Mouse (Mus musculus): Measurements from ENCODE around the gene Klf4. TPM values are rescaled to one million over a fixed set of nuclear protein-coding genes. Genes with fewer than 3 reads are reported as not detected.

Klf4 gene
- 3.0 and 5.1 TPM in 2 replicates for polyA plus RNA-seq (2012; ENCODE audit: insufficient read depth, low replicate concordance)

DNA sequence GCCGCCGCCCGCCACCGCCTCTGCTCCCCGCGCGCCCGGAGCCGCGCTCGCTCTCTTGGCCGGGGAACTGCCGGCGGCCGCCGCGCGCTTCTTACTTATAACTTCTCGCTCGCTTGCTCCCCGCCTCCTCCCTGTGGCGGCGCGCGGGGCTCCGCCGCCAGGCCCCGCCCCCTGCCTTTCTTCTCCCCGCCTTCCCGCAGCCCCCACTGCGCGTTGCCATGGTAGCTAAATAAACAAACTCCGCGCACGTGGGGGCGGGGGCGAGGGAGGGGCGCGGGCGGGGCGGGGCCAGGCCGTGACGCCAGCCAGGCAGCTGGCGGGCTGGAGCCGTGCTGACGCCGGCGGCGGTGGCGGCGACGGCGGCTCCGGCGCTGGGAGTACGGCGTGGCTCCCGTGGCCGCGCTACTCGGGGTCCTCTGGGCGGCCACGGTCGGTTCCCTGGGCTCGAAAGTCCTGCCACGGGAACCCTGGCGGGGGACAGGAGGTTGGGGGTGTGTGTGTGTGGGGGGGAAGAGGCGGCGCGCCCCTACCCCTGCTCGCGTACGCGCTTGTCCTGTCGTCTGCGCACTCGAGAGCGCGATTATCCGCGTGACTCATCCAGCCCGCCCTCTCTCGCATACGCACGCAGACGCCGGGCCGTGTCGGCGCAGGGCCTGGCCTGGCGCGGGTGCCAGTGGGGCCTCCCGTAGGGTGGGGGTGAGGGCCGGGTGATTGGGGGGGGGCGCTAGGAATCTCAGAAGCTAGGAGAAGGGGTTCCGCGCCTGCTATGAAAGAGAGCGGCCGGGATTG, at the start of gene Klf4:
Gene Klf4, minus strand, starts transcription at position 60 of the 789 bp plus-strand sequence.
- peaks cover 32% of the 10 kb centered on the region for H3K4me1 ChIP-seq
- H3K4me3 ChIP-seq (replicated peaks), result peak within 1 kb of the TSS; percentile 92
- TF ChIP-seq GATA1 (IDR thresholded peaks at IDR 0.05; ENCODE audit: borderline replicate concordance, low read length) (no peak), FLI1 (IDR thresholded peaks at IDR 0.05; ENCODE audit: low read length) (no peak)
- H3K36me3 ChIP-seq (replicated peaks; ENCODE audit: low read length), result no peaks in the 10 kb centered on the region
- peaks cover 69% of the 10 kb centered on the region for H3K27me3 ChIP-seq (replicated peaks)
- no peaks in the 10 kb centered on the region for H3K9me3 ChIP-seq

DNA sequence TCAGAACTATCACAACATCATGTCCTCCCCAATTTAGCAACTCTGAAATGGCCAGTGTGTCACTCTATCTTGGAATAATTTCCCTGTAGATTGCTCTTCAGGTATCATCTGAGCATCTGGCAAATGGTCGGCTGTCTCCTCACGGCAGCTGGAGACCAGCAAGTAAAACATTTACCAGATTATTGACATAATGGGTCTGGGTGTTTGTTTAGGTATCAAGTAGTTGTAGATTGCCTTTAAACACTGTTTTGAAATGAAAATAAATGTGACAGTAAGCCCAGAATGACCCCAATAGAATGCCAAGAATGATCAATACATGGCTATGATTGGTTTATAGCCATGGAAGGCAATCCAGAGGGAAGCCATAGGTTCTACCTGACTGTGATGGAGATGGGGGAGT, 39.2 kb upstream of the Klf4 start:
- Histone ChIP-seq H3K4me3 (replicated peaks) (no peak overlapping the region), H3K9me3 (peaks cover 8% of the 10 kb centered on the region; the same call in 1 of the 2 replicates), H3K27me3 (replicated peaks) (no peaks in the 10 kb centered on the region), H3K4me1 (no peaks in the 10 kb centered on the region), H3K36me3 (replicated peaks; ENCODE audit: low read length) (no peaks in the 10 kb centered on the region)
- TF ChIP-seq GATA1 (IDR thresholded peaks at IDR 0.05; ENCODE audit: borderline replicate concordance, low read length), result no peak
- no peak for TF ChIP-seq FLI1 (IDR thresholded peaks at IDR 0.05; ENCODE audit: low read length)

DNA sequence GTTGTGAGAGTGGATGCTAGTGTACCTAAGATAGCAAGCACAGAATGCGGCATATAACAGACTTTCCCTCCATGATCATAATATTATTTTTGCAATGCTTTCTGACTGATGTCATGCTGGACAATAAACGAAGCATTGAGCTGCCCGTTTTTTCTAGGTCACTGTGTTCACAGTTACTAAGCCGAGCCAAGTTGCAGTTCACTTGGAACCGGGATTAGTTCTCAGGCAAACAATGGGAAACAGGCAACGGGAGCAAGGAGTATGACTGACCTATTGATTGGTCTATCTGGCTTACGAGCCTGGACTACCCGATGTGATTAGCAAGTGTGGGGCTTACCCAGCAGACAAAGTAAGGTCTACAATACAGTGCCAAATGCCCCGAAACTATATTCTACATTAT, 35.7 kb upstream of the Klf4 start:
- Histone ChIP-seq H3K4me1 (no peaks in the 10 kb centered on the region), H3K27me3 (replicated peaks) (no peaks in the 10 kb centered on the region), H3K4me3 (replicated peaks) (no peak overlapping the region), H3K9me3 (no peaks in the 10 kb centered on the region), H3K36me3 (replicated peaks; ENCODE audit: low read length) (no peaks in the 10 kb centered on the region)
- no peak for TF ChIP-seq FLI1 (IDR thresholded peaks at IDR 0.05; ENCODE audit: low read length)
- TF ChIP-seq GATA1 (IDR thresholded peaks at IDR 0.05; ENCODE audit: borderline replicate concordance, low read length), result no peak

GRCm38 (mm10) chr4:55567575-55567974, 35.3 kb upstream of the Klf4 start:
- no peak for TF ChIP-seq FLI1 (IDR thresholded peaks at IDR 0.05; ENCODE audit: low read length)
- Histone ChIP-seq H3K9me3 (no peaks in the 10 kb centered on the region), H3K36me3 (replicated peaks; ENCODE audit: low read length) (no peaks in the 10 kb centered on the region), H3K27me3 (replicated peaks) (no peaks in the 10 kb centered on the region), H3K4me1 (no peaks in the 10 kb centered on the region), H3K4me3 (replicated peaks) (no peak overlapping the region)

- Histone ChIP-seq H3K36me3 (replicated peaks; ENCODE audit: low read length) (no peaks in the 10 kb centered on the region), H3K4me1 (no peaks in the 10 kb centered on the region), H3K4me3 (replicated peaks) (no peak overlapping the region), H3K27me3 (replicated peaks) (no peaks in the 10 kb centered on the region), H3K9me3 (no peaks in the 10 kb centered on the region)
- no peak for TF ChIP-seq FLI1 (IDR thresholded peaks at IDR 0.05; ENCODE audit: low read length)
These were observed 32.1 kb upstream of the Klf4 start for GRCm38 (mm10) chr4:55564317-55564716.

DNA sequence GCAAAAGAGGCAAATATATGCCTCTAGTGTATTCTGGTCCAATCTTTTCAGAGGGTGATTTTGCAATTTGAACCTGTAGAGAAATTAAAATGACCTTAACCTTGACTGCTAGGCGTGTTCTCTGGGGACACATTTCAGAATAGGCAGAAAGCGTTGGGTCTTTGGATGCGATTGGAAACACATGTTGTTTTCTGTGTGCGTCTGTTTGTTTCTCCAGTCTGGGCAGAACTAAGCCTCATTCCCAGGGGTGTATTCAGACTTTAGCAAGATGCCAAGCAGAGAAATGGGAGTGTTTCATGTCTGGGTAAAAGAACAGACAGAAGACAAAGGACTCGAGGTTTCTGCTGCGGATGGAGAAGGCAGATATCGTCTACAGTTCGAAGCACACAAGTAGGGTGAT, 30.8 kb upstream of the Klf4 start:
- TF ChIP-seq GATA1 (IDR thresholded peaks at IDR 0.05; ENCODE audit: borderline replicate concordance, low read length) (no peak), FLI1 (IDR thresholded peaks at IDR 0.05; ENCODE audit: low read length) (no peak)
- Histone ChIP-seq H3K4me1 (no peaks in the 10 kb centered on the region), H3K36me3 (replicated peaks; ENCODE audit: low read length) (no peaks in the 10 kb centered on the region), H3K9me3 (no peaks in the 10 kb centered on the region), H3K4me3 (replicated peaks) (no peak overlapping the region), H3K27me3 (replicated peaks) (no peaks in the 10 kb centered on the region)

GRCm38 (mm10) chr4:55562062-55562461, 29.8 kb upstream of the Klf4 start:
- peaks cover 1% of the 10 kb centered on the region for H3K27me3 ChIP-seq (replicated peaks)
- H3K4me1 ChIP-seq, result no peaks in the 10 kb centered on the region
- TF ChIP-seq FLI1 (IDR thresholded peaks at IDR 0.05; ENCODE audit: low read length), result no peak
- TF ChIP-seq GATA1 (IDR thresholded peaks at IDR 0.05; ENCODE audit: borderline replicate concordance, low read length), result no peak
- peaks cover 5% of the 10 kb centered on the region; the same call in 1 of the 2 replicates for H3K9me3 ChIP-seq
- H3K36me3 ChIP-seq (replicated peaks; ENCODE audit: low read length), result no peaks in the 10 kb centered on the region
- H3K4me3 ChIP-seq (replicated peaks), result no peak overlapping the region

DNA sequence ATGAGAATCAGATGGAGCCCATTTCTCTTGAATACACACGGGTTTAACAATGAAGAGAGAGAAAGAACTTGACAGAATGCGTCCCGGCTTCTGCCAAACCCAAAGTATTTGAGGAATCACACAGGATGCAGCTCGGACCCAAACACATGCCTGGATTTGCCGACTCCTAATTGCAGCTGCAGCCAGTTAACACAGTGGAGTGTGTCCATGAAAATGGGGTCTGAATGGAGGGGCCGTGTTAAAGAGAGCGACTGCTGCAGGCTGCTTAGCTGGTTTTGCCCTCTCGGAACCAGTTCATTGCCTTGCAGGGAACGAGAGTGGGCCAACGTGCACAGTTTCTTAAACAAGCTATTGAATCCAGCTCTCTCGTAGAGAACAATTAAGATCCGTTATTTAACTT, 14.6 kb upstream of the Klf4 start:
- no peak for TF ChIP-seq FLI1 (IDR thresholded peaks at IDR 0.05; ENCODE audit: low read length)
- TF ChIP-seq GATA1 (IDR thresholded peaks at IDR 0.05; ENCODE audit: borderline replicate concordance, low read length), result no peak

GRCm38 (mm10) chr4:55542753-55543152, 10.5 kb upstream of the Klf4 start:
- H3K9me3 ChIP-seq, result no peaks in the 10 kb centered on the region
- no peaks in the 10 kb centered on the region for H3K36me3 ChIP-seq (replicated peaks; ENCODE audit: low read length)
- TF ChIP-seq FLI1 (IDR thresholded peaks at IDR 0.05; ENCODE audit: low read length) (no peak), GATA1 (IDR thresholded peaks at IDR 0.05; ENCODE audit: borderline replicate concordance, low read length) (no peak)
- no peak overlapping the region for H3K4me3 ChIP-seq (replicated peaks)
- peaks cover 12% of the 10 kb centered on the region for H3K27me3 ChIP-seq (replicated peaks)
- no peaks in the 10 kb centered on the region for H3K4me1 ChIP-seq

More for the DNA sequence above, 14.6 kb upstream of the Klf4 start:
- Histone ChIP-seq H3K4me3 (replicated peaks) (no peak overlapping the region), H3K9me3 (no peaks in the 10 kb centered on the region), H3K36me3 (replicated peaks; ENCODE audit: low read length) (no peaks in the 10 kb centered on the region), H3K27me3 (replicated peaks) (peaks cover 9% of the 10 kb centered on the region), H3K4me1 (no peaks in the 10 kb centered on the region)

DNA sequence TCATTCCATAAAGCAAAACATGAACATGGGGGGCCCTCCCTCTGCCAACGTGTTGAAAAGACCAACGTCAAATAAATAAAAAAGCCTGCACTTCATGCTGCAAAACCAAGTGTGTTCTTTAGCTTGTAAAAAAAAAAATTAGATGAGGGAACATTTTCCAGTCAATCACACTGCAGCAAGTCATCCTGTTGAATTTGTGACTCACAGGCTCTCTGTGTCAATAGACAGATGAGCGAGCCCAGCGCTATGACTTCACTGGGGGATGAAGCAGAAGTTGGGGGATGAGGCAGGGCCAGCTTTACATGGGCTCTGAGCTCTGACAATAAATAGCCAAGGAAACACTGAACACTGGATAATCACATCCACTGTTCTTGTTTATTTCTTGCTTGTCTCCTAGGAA, 9.4 kb upstream of the Klf4 start:
- H3K27me3 ChIP-seq (replicated peaks), result peaks cover 11% of the 10 kb centered on the region
- TF ChIP-seq FLI1 (IDR thresholded peaks at IDR 0.05; ENCODE audit: low read length) (no peak), GATA1 (IDR thresholded peaks at IDR 0.05; ENCODE audit: borderline replicate concordance, low read length) (no peak)
- no peaks in the 10 kb centered on the region for H3K9me3 ChIP-seq
- no peaks in the 10 kb centered on the region for H3K36me3 ChIP-seq (replicated peaks; ENCODE audit: low read length)
- no peaks in the 10 kb centered on the region for H3K4me1 ChIP-seq
- no peak overlapping the region for H3K4me3 ChIP-seq (replicated peaks)
